Mouse (Mus musculus): ENCODE data around the gene Gm4737. TPM values are rescaled to one million over a fixed set of nuclear protein-coding genes. Genes with fewer than 3 reads are reported as not detected.

Gene Gm4737
- total RNA-seq, 1 experiment = 234 TPM

GRCm38 (mm10) chr16:46122238-46122637 is 32.6 kb downstream of the Gm4737 start:
- peak; percentile 8 for DNase-seq (ENCODE audit: low read depth, low spot score)
- Histone ChIP-seq H3K36me3 (ENCODE audit: control insufficient read depth, insufficient read depth, low read length, poor library complexity, severe bottlenecking) (no peaks in the 10 kb centered on the region), H3K4me1 (ENCODE audit: control insufficient read depth in 2 of 2, insufficient read depth in 2 of 2, low read length in 2 of 2, poor library complexity in 1 of 2) (peaks cover 0 to 2% of the 10 kb centered on the region in 2 experiments; a peak in 1 of 4 replicates), H3K9me3 (ENCODE audit: control insufficient read depth, insufficient read depth, low read depth, low read length) (no peaks in the 10 kb centered on the region), H3K27ac (ENCODE audit: insufficient read depth, low read depth, low read length, poor library complexity, severe bottlenecking) (no peak overlapping the region), H3K9ac (ENCODE audit: insufficient read depth, low read depth, low read length, poor library complexity, severe bottlenecking) (no peak overlapping the region), H3K4me3 (ENCODE audit: insufficient read depth in 1 of 2, low read depth in 1 of 2, low read length in 2 of 2, poor library complexity in 1 of 2, severe bottlenecking in 1 of 2) (no peak overlapping the region)
- in situ Hi-C loops (cut with MboI; ENCODE audit: low sequenced_read_pairs in 2 of 2, unreplicated experiment in 2 of 2) = no loop called here
- no peak for TF ChIP-seq MAFK (IDR thresholded peaks at IDR 0.05; ENCODE audit: insufficient read depth, low read depth, low read length)
- no peak for TF ChIP-seq ZC3H11A (IDR thresholded peaks at IDR 0.05; ENCODE audit: borderline replicate concordance, low read depth, low read length)
- TF ChIP-seq HCFC1 (IDR thresholded peaks at IDR 0.05; ENCODE audit: borderline replicate concordance, insufficient read depth, low read length) = no peak
- no peak for TF ChIP-seq CHD2 (IDR thresholded peaks at IDR 0.05; ENCODE audit: low read depth, low read length)
- no peak for TF ChIP-seq ZNF384 (IDR thresholded peaks at IDR 0.05; ENCODE audit: low read depth, low read length)

GRCm38 (mm10) chr16:46121420-46121819 is 33.5 kb downstream of the Gm4737 start:
- in situ Hi-C loops (cut with MboI; ENCODE audit: low sequenced_read_pairs in 2 of 2, unreplicated experiment in 2 of 2) = no loop called here
- H3K27ac ChIP-seq (ENCODE audit: insufficient read depth, low read depth, low read length, poor library complexity, severe bottlenecking) = no peak overlapping the region
- H3K4me1 ChIP-seq (ENCODE audit: control insufficient read depth in 2 of 2, insufficient read depth in 2 of 2, low read length in 2 of 2, poor library complexity in 1 of 2) = peaks cover 0 to 2% of the 10 kb centered on the region in 2 experiments; a peak in 1 of 4 replicates
- no peak for DNase-seq (ENCODE audit: low read depth, low spot score)
- no peak overlapping the region for H3K4me3 ChIP-seq (ENCODE audit: insufficient read depth in 1 of 2, low read depth in 1 of 2, low read length in 2 of 2, poor library complexity in 1 of 2, severe bottlenecking in 1 of 2)
- TF ChIP-seq HCFC1 (IDR thresholded peaks at IDR 0.05; ENCODE audit: borderline replicate concordance, insufficient read depth, low read length) (no peak), CHD2 (IDR thresholded peaks at IDR 0.05; ENCODE audit: low read depth, low read length) (no peak), ZNF384 (IDR thresholded peaks at IDR 0.05; ENCODE audit: low read depth, low read length) (no peak), ZC3H11A (IDR thresholded peaks at IDR 0.05; ENCODE audit: borderline replicate concordance, low read depth, low read length) (no peak), MAFK (IDR thresholded peaks at IDR 0.05; ENCODE audit: insufficient read depth, low read depth, low read length) (no peak)
- no peaks in the 10 kb centered on the region for H3K9me3 ChIP-seq (ENCODE audit: control insufficient read depth, insufficient read depth, low read depth, low read length)
- H3K9ac ChIP-seq (ENCODE audit: insufficient read depth, low read depth, low read length, poor library complexity, severe bottlenecking) = no peak overlapping the region
- H3K36me3 ChIP-seq (ENCODE audit: control insufficient read depth, insufficient read depth, low read length, poor library complexity, severe bottlenecking) = no peaks in the 10 kb centered on the region

GRCm38 (mm10) chr16:46120607-46121006 is 34.3 kb downstream of the Gm4737 start:
- H3K4me1 ChIP-seq (ENCODE audit: control insufficient read depth in 2 of 2, insufficient read depth in 2 of 2, low read length in 2 of 2, poor library complexity in 1 of 2) = peaks cover 0 to 2% of the 10 kb centered on the region in 2 experiments; a peak in 1 of 4 replicates
- no peak overlapping the region for H3K27ac ChIP-seq (ENCODE audit: insufficient read depth, low read depth, low read length, poor library complexity, severe bottlenecking)
- no peak for DNase-seq (ENCODE audit: low read depth, low spot score)
- no peaks in the 10 kb centered on the region for H3K36me3 ChIP-seq (ENCODE audit: control insufficient read depth, insufficient read depth, low read length, poor library complexity, severe bottlenecking)
- H3K4me3 ChIP-seq (ENCODE audit: insufficient read depth in 1 of 2, low read depth in 1 of 2, low read length in 2 of 2, poor library complexity in 1 of 2, severe bottlenecking in 1 of 2) = no peak overlapping the region
- no peak overlapping the region for H3K9ac ChIP-seq (ENCODE audit: insufficient read depth, low read depth, low read length, poor library complexity, severe bottlenecking)
- in situ Hi-C loops (cut with MboI; ENCODE audit: low sequenced_read_pairs in 2 of 2, unreplicated experiment in 2 of 2) = no loop called here
- H3K9me3 ChIP-seq (ENCODE audit: control insufficient read depth, insufficient read depth, low read depth, low read length) = no peaks in the 10 kb centered on the region
- TF ChIP-seq CHD2 (IDR thresholded peaks at IDR 0.05; ENCODE audit: low read depth, low read length) (no peak), MAFK (IDR thresholded peaks at IDR 0.05; ENCODE audit: insufficient read depth, low read depth, low read length) (no peak), HCFC1 (IDR thresholded peaks at IDR 0.05; ENCODE audit: borderline replicate concordance, insufficient read depth, low read length) (no peak), ZNF384 (IDR thresholded peaks at IDR 0.05; ENCODE audit: low read depth, low read length) (no peak), ZC3H11A (IDR thresholded peaks at IDR 0.05; ENCODE audit: borderline replicate concordance, low read depth, low read length) (no peak)

- Histone ChIP-seq H3K27ac (ENCODE audit: insufficient read depth, low read depth, low read length, poor library complexity, severe bottlenecking) (no peak within 1 kb of the TSS), H3K4me3 (ENCODE audit: insufficient read depth in 1 of 2, low read depth in 1 of 2, low read length in 2 of 2, poor library complexity in 1 of 2, severe bottlenecking in 1 of 2) (no peak within 1 kb of the TSS), H3K4me1 (ENCODE audit: control insufficient read depth in 2 of 2, insufficient read depth in 2 of 2, low read length in 2 of 2, poor library complexity in 1 of 2) (peaks cover 0 to 2% of the 10 kb centered on the region in 2 experiments; a peak in 1 of 4 replicates), H3K36me3 (ENCODE audit: control insufficient read depth, insufficient read depth, low read length, poor library complexity, severe bottlenecking) (no peaks in the 10 kb centered on the region), H3K9me3 (ENCODE audit: control insufficient read depth, insufficient read depth, low read depth, low read length) (no peaks in the 10 kb centered on the region), H3K9ac (ENCODE audit: insufficient read depth, low read depth, low read length, poor library complexity, severe bottlenecking) (no peak within 1 kb of the TSS)
- no peak for DNase-seq (ENCODE audit: low read depth, low spot score)
- TF ChIP-seq MAFK (IDR thresholded peaks at IDR 0.05; ENCODE audit: insufficient read depth, low read depth, low read length) = no peak
- TF ChIP-seq ZC3H11A (IDR thresholded peaks at IDR 0.05; ENCODE audit: borderline replicate concordance, low read depth, low read length) = no peak
- TF ChIP-seq ZNF384 (IDR thresholded peaks at IDR 0.05; ENCODE audit: low read depth, low read length) = no peak
- TF ChIP-seq HCFC1 (IDR thresholded peaks at IDR 0.05; ENCODE audit: borderline replicate concordance, insufficient read depth, low read length) = no peak
- TF ChIP-seq CHD2 (IDR thresholded peaks at IDR 0.05; ENCODE audit: low read depth, low read length) = no peak
- in situ Hi-C loops (cut with MboI; ENCODE audit: low sequenced_read_pairs in 2 of 2, unreplicated experiment in 2 of 2) = no loop called here
Observed at GRCm38 (mm10) chr16:46120020-46120419, 34.9 kb downstream of the Gm4737 start, which contains the start of gene Cd96. Gene Cd96 (minus strand): TSS chr16:46120251.
